Mouse (Mus musculus): ENCODE results near the gene Mitd1.

DNA sequence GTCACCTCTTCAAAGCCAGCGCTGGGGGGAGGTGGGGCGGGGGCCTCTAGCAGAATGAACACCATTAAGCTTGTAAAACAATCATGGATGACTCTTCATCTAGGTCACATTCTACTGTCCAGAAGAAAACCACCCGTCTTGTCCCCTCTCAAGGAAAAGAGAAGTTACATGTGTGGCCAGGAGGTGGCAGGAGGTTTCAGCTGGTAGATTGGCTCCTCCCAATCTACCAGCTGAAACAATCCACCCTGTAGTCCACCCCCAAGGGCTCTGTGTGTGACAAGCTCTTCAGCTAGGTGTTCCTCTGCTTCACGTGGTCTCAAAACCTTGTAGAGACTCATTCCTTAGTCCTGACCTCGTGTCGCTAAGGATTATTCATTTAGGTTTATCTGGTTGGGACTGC is 13.0 kb upstream of the Mitd1 start:
- peak in 1 of 2 experiments; percentile 69; a peak in 2 of 4 replicates for TF ChIP-seq CTCF (conservative IDR thresholded peaks at IDR 0.05 in 1 of 2, IDR thresholded peaks at IDR 0.05 in 1 of 2; ENCODE audit: low read depth in 2 of 2, low read length in 2 of 2)
- no peak for TF ChIP-seq POLR2A (IDR thresholded peaks at IDR 0.05; ENCODE audit: low read depth, low read length)
- TF ChIP-seq BHLHE40 (IDR thresholded peaks at IDR 0.05; ENCODE audit: low read depth, low read length) = no peak
- no peak for TF ChIP-seq NRF1 (IDR thresholded peaks at IDR 0.05; ENCODE audit: low read depth, low read length)
- TF ChIP-seq SMC3 (IDR thresholded peaks at IDR 0.05; ENCODE audit: low read depth, low read length) = peak; percentile 68
- no peak for TF ChIP-seq ZNF384 (IDR thresholded peaks at IDR 0.05; ENCODE audit: low read depth, low read length)
- no peak for TF ChIP-seq TBP (conservative IDR thresholded peaks at IDR 0.05; ENCODE audit: low read depth, low read length)
- TF ChIP-seq RAD21 (IDR thresholded peaks at IDR 0.05; ENCODE audit: low read depth, low read length) = peak; percentile 57
- no peak for TF ChIP-seq MEF2A (IDR thresholded peaks at IDR 0.05; ENCODE audit: borderline replicate concordance, low read depth, low read length)
